Mouse (Mus musculus) right cerebral cortex, postnatal 36 days (tissue): Measurements from ENCODE around the gene Atat1.
"Not testable (repeated sequence)": the region's sequence is repeated elsewhere in the genome, so short reads cannot be mapped to it uniquely, and the experiment has no call there.

Experiments
- DNase-seq, 2 experiments: peaks; one replicate each; pipeline ENCODE4 v3.0.0; 2022; ENCODE audit warnings: low spot score in 2 of 2, mixed read lengths in 1 of 2

The Atat1 gene

DNA sequence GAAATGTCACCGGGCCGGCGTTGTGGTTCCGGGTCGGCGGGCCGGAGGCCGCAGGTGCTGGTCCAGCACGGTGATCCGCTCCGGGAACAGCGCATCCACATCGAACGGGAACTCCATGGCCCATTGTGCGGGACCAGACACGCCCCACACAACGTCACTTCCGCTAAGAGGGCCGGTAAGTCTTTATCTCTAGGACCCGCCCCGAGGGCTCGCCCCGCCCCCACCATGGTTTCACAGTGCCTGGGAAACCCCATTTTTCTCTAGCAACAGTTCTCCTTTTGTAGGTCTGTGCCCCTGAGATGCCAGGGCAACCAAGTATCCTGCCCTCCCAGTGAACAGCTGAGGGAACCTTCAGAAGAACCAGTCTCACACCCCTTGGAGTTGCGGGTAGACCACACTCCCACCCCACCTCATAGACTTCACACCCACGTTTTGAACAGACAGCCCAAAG is at the start of gene Atat1:
Gene Atat1, minus strand, starts transcription at position 157 of the 451 bp plus-strand sequence.
- peak; percentile 90 to 92 for DNase-seq

DNA sequence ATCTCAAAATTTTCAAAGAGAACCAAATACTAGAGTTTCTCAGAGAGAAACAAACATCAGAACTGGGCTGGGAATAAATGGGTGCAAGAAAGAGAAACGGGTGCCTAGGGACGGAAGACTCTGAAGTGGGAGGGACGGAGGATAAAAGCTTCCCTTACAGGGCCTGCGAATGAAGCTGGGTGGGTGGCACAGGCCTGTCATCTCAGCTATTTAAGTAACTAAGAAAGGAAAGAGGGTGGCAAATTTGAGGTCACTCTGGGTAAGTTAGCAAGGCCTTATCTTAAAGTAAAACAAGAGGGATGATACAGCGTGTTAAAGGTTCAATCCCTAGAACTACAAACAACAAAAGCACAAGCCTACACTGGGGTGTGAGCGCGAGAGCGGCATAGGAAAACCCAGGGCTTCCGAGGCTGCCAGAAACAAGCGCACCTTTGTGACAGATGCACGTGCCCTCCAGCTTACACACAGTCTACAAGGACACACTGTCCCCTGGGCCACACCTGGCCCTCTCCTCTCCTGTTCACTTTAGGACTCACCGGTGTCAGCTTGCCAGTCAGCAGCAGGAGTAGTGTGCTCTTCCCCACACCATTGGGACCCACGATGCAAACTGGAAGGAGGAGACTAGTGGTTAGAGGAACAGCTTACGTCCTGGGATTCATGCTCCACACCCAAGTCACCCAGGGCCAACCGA is 48.8 kb upstream of the Atat1 start:
- DNase-seq: no peak

DNA sequence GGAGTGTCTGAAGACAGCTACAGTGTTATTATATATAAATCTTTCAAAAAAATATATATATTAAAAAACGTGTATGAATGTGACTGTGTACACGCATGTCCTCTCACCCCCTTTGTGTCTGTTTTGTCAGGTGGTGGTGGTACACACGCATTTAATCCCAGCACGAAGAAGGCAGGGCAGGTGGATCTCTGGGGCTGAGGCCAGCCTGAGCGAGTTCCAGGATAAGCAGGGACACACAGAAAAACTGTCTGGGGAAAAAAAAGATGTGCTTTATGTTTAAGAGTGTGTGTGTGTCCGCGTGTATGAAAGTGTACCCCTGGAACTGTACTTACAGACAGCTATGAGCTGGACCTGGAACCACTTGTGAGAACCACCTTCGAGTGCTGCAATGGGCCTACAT is 44.8 kb upstream of the Atat1 start:
- DNase-seq: no peak

DNA sequence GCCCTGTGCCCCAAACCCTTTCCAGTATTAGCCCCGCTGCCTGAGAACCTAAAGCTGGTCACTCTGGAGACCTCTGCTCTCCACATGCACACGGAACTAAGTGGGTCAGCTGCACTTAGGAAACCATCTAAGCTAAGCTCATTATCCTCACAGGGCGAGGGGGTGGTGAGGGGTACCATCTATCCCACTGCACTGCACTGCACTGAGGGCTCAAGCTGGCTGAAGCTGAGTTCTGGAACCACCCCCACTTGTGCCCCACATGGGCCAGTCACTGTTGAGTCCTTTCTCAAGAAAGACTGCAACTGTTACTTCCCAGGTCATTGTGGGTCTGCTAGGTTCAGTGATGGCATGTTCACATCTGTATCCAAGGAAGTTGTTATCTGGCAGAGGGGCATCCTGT is 42.7 kb upstream of the Atat1 start:
- not testable (repeated sequence) for DNase-seq

DNA sequence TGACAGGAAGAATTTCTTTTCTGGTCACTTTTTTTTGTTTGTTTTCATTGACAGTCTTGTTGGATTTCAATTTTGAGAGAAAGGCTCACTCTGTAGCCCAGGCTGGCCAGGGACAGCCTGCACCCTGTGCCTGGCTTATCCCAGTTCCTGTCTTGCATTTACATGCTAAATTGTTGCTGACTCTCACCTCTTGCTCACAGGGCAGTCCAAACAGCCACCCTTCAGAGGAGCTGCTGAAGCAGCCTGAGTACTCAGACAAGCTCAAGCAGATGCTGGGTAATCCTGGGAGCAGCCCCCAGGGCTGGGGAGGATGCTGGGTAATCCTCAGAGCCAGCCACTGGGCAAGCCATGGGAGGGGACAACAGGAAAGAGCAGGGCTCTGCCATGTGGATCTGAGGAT is 41.1 kb upstream of the Atat1 start:
- not testable (repeated sequence) for DNase-seq

DNA sequence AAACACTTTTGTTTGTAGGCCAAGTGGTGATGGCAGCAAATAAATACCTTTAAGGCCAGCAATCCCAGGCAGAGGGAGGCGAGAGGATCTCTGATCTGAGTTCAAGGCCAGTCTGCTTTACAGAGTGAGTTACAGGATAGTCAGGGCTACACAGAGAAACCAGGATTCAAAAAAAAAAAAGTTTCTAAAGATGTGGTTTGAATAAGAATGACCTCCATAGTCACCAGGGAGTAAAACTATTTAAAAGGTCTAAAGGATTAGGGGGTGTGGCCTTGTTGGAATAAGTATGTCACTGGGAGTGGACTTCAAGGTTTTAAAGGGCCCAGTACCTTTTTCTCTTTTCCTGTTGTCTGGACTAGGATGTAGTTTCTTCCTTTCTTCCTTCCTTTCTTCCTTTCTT is 30.1 kb upstream of the Atat1 start:
- no peak for DNase-seq

DNA sequence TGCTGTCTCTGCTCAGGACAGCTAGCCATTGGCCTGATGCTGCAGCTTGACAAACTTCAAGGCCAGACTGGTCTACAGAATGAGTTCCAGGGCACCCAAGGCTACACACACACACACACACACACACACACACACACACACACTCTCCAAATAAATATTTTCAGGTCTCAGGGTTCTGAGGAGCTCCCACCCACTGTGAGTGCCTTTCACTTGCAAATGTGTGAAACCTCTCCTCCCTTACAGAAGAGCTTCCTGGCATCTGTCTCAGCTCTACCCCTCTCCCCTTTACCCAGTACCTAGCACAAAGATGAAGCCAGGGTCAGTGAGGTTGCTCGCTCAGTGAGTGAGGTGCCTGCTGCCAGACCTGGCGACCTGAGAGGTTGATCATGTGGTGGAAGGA is 29.2 kb upstream of the Atat1 start:
- no peak for DNase-seq

DNA sequence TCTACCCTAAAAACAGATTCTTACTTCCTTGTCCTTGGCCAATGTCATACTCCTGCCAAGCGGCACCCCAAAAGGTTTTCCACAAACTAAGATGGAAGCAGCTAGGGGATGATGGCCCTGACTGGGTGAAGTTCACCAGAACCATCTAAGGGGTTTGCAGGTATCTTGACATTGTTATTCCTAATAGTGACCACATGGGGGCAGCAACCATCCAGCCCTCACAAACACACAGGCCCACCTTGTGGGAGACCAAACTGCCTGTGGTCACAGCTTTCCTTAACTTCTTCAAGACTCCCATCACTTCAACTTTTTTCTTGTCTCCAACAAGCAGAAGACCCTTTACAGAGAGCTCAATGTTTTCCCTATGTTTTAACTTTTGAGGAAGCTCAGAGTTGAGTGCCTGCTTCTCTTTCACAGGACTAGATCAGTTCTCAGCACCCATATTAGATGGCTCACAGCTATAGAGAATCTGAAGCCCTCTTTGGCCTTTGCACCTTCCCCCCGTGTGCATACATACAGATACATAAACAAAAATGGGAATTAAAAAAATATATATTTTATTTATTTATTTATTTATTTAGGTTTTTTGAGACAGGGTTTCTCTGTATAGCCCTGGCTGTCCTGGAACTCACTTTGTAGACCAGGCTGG is 27.9 kb upstream of the Atat1 start:
- no peak for DNase-seq

DNA sequence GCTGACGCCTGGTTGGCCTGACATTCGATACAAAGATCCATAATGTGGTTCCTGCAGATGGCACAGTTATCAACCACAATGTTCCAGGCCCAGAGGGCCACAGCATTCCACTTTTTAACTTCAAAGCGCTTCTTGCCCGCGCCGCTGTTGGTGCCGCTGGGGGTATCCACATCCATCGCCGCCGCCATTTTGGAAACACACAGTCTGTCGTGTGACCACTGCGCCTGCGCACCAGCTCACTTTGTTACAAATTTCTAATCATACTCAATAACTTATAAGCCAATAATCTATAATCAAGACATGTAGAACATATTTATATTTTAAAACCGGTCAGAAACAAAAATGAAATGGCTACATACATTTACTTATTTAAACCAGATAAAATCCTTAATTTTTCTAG is 25.9 kb upstream of the Atat1 start:
- not testable (repeated sequence) for DNase-seq

DNA sequence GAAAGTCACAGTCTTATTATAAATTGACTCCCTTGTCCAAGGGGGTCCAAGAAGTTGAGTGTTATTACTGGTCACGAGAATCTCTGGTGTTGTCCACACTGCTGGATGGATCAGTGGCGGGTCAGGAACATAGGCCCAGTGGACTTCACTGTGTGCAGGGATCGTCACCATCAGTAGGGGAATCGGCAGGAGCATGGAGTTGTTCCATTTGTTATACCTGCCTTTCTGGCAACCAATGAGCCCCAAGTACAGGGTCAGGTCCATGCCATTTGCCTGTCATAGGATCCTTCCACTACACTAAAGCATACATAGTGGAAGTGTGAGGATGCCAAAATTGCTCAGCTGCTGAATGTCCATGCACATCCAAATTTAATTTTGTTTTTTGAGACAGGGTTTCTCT is 22.7 kb upstream of the Atat1 start:
- no peak for DNase-seq

DNA sequence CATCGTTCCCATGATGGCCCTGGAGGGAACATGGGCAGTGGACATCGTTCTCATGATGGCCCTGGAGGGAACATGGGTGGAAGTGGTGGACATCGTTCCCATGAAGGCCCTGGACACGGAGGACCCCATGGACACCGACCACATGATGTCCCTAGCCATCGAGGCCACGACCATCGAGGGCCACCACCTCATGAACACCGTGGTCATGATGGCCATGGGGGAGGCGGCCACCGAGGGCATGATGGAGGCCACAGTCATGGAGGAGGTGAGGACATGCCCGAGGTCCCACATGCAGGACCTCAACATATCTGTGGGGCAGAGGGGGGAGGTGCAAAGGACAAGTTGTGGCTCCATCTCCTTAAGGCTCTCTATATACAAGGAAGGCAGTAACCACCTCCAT is 20.8 kb upstream of the Atat1 start:
- no peak for DNase-seq

DNA sequence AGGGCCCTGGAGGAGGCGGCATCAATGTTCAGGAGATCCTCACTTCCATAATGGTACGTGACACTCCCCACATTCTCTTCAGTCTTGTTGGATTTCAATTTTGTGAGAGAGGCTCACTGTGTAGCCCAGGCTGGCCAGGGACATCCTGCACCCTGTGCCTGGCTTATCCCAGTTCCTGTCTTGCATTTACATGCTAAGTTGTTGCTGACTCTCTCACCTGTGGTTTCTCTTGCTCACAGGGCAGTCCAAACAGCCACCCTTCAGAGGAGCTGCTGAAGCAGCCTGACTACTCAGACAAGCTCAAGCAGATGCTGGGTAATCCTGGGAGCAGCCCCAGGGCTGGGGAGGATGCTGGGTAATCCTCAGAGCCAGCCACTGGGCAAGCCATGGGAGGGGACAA is 19.7 kb upstream of the Atat1 start:
- DNase-seq: no peak

DNA sequence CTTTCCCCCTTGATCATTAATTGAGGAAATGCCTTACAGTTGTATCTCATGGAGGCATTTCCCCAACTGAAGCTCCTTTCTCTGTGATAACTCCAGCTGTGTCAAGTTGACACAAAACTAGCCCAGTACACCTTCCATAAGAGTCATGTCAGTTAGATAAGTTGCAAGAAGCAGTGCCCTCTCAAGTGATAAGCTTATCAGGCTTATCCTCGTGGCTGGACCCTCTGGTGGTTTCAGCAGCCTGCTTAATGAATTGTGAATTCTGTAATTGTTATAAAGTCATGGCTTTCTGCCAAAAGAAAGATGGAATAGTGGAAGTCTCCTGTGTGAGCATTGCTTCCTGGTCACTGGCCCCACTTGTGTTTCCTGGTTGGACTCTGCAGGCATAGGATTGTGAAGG is 17.6 kb upstream of the Atat1 start:
- DNase-seq: no peak

DNA sequence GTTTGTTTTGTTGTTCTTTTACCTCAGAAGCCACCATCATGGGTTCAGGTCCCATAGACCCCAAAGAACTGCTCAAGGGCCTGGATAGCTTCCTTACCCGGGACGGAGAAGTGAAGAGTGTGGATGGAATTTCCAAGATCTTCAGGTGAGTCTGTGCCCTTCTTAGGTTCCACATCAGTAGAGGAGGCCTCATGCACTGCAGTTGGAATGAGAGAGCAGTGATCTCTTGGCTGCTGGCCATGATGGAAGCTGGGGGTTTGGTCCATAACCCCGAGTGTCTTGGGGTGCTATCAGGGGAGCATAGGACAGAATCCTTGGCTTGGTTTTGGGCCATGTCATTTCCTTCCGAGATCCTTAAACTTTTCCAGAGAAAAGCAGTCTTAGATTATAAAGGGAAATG is 13.4 kb upstream of the Atat1 start:
- DNase-seq: peak in 1 of 2 experiments; percentile 0

DNA sequence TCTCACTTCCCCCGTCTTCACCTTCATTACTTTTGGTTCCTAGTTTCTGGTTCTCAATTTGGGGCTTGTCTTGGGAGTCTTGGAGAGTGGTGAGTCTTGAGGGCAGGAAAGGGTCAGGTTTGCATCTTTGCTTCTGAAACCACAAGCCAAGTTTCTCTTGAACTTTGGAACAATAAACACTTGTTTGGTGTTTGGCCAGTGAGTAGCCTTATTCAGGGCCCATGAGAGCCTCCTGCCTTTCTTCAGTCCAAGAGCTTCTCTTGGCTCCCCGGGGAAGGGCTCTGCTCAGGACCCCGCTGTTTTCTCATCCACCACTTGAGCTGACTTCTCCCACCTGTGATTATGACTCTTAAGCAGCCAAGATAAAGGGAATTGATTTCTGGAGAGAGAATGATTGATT is 12.7 kb upstream of the Atat1 start:
- peak in 1 of 2 experiments; percentile 1 for DNase-seq

DNA sequence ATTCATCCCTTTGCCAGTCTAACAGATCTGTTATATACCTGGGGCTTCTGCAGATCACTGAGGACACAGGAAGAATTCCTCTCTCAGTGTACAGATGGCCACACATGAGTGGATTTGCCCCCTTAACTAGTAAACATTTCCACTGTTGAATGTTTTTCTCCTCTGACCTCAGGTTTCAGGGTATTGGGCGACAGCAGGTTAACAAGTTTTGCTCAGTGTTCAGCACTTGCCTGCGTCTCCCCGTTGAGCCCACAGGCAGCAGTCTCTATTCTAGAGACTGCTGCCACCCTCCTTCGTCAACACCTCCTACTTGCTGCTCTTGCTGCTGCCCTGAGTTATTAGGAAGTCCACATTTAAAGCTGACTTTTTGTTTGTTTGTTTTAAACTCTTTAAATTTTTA is 11.8 kb upstream of the Atat1 start:
- DNase-seq: no peak

DNA sequence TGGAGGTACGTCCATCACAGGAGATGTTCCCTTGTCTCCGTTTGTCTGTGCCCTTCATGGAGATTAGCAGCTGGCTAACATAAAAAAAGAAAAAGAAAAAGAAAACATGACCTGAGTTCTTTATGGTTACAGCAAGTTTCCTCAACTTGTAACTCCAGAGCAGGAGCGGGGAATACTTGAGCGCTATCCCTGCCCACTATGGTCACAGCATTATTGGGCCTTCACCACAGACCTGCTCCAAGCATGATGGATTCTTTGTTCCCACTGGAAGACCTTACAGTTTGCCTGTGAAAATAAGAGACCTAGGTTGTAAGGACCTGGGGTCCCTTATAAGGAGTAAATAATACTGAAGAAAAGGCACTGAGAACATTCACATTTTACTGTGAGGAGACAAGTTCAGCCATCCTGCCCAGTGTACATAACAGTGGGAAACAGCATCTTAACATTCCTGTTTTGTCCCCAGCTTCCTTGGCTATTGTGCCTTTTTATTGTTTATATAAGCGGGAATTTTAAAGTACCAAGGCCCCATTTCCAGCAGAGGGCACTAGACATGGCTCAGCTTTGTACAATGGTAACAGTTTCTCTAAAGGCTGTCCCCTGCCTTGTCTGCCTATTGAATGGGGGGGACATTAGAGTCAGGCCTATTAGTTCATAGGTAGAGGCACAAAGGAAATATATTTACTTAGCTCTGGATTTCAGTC is 11.1 kb upstream of the Atat1 start:
- DNase-seq: peak in 1 of 2 experiments; percentile 32

DNA sequence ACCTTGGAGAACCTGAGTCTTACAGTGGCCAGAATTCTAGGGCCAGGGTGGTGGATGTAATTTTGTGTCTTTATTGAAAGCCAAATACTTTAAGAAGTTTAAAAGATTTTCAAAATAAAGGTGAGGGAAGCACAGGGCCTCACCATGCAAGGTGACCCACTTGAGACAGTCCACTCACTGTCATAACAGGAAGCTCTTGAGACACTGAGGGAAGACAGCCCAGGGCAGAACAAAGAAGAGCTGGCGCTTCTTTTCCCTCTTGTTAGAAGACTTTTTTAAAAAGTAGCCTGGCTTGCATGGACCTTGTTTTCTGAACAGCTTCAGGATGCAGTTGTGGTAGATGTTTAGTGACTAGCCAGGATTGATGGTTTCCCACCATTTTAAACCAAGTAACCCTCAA is 10.5 kb upstream of the Atat1 start:
- no peak for DNase-seq

DNA sequence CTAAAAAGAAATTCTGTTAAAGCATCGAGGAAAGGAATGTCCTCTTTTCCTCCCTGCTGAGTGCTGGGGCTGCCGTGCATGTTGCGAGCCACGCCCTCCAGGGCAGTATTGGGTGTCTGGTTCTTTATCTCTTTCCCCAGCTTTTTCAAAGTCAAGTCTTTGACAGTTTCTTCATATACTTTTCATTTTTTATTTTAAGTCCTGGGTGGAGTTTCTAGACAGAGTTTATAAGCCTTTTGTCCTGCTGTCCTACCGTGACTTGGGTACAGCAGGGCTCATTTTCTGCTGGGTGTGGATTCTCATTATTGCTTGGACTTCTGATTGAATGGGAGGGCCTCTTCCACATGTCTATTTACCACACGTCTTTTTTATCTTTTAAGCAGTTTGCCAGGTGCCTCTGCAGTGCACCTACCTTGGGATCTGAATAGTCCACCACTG is 10.0 kb upstream of the Atat1 start:
- DNase-seq: no peak

DNA sequence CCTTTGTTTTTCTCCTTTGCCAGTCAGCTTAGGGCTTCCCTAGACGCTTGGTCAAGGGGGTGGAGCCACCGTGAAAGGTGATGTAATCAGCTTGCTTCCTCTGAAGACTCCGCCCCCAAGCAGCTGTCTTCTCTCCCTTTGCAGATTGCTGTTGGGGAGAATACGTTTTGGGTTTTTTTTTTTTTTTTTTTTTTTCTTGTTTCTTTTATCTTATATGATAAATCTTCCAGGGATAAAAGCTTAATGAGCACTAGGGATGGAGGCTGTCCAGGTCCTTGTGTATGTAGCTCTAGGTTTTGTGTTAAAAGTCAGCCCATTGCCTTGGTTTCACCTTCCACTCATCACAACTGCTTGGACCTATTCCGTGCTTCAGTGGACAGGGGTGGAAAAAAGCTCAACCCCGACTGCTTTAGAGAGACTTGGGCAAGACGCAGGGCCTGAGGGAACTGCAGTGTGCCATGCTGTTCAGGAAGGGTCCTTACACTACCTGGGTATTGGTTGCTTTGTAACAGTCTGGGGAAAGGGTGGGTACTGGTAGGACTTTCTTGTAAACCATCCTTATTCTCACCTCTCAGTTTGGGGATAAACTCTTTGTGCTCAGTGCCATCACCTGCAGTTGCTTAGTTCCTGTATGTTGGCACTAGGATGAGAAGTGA is 9.3 kb upstream of the Atat1 start:
- peak; percentile 92 to 95 for DNase-seq

DNA sequence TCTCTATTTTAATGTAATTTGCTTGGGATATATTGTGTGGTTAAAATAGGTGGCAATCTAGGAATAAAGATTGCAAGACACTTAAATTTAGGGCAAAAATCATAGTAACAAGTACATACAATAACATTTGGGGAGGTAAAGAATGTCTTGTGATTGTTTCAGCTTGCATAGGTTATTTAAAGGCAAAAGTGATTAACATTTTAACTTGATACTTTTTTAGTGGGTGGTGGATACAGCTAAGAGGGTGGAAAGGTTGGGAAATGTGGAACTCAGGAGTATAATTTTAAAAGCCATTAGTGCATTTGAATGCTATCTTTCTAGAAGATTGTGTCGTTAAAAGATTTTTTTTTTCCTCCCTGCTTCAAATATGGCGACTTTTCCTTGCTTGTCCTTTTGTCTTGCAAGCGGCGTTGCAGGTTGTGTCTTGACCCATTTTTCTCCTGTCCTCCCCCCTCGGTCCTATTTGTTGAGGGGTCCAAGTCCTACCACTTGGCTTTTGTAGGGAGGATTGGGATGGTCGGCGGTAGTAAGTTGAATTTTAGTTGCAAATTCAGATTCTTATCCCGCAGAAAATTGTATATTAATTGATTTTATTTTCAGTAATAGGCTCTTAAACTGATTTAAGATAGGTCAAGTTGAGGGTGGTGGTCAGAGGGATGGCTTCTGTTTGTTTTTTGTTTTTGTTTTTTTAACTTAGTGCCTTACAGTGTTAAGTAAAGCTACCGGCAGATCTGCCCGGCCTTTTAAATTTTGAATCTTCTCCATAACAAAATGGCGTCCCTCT is 8.6 kb upstream of the Atat1 start:
- DNase-seq: no peak
